Mouse (Mus musculus): ENCODE data around the gene Ormdl3. TPM values are rescaled to one million over a fixed set of nuclear protein-coding genes. Genes with fewer than 3 reads are reported as not detected.

The Ormdl3 gene
- polyA plus RNA-seq, 1 experiment from 2014 or later: 69.4 TPM

GRCm38 (mm10) chr11:98587684-98588546 lies 747 bp upstream of the Ormdl3 start:
- WGBS: 6% methylated on average over 20 of the region's 20 CpGs
- peak overlapping the region; percentile 86 for H3K4me3 ChIP-seq
- H3K9me3 ChIP-seq: no peaks in the 10 kb centered on the region
- H3K27me3 ChIP-seq: peaks cover 4% of the 10 kb centered on the region; the same call in 1 of the 2 replicates
- H3K27ac ChIP-seq: peak overlapping the region; percentile 85
- peaks cover 12% of the 10 kb centered on the region for H3K36me3 ChIP-seq
- H3K4me1 ChIP-seq: peaks cover 33% of the 10 kb centered on the region
- H3K9ac ChIP-seq: peak overlapping the region; percentile 90
- ATAC-seq (ENCODE audit: insufficient number of reproducible peaks, insufficient read depth, low FRiP score, low TSS enrichment, low read depth): peak; percentile 53
- peak overlapping the region; percentile 88 for H3K4me2 ChIP-seq

- H3K4me2 ChIP-seq: peak overlapping the region; percentile 88
- ATAC-seq (ENCODE audit: insufficient number of reproducible peaks, insufficient read depth, low FRiP score, low TSS enrichment, low read depth): no peak
- H3K27ac ChIP-seq: peak overlapping the region; percentile 85
- peak overlapping the region; percentile 86 for H3K4me3 ChIP-seq
- H3K27me3 ChIP-seq: no peaks in the 10 kb centered on the region
- H3K9me3 ChIP-seq: no peaks in the 10 kb centered on the region
- H3K4me1 ChIP-seq: peaks cover 33% of the 10 kb centered on the region
- peaks cover 29% of the 10 kb centered on the region for H3K36me3 ChIP-seq
- H3K9ac ChIP-seq: peak overlapping the region; percentile 90
- WGBS: 2% methylated on average over 22 of the region's 22 CpGs
These were observed 879 bp downstream of the Ormdl3 start for GRCm38 (mm10) chr11:98586087-98586891.

DNA sequence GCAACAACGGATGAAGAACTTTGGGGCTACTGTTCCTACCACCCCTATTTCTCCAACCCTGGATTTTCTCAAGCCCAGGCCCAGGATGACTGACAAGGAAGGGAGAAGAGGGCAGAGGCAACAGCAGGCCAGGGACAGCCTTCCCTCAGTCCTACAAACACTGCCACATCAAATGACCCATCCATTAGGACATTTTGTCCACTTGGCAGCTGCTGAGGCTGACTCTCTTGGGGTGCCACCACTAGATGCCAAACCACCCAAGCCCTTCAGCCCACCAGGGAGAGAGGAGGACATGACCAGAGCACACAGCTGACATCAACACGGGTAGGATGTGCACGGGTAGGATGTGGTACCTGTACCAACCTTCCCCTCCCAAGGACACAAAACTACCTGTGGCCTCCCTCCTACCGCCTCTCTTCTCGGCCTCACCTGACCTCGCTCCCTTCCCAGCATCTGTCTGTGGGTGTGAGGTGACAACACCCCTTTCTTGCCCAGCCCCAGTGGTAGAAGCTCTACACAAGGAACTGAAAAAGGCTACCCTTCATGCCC lies 2.5 kb downstream of the Ormdl3 start:
- H3K27me3 ChIP-seq: no peaks in the 10 kb centered on the region
- 0 out of 2 replicates have a peak overlapping the region, but pooled peaks have one; percentile 36 for H3K9ac ChIP-seq
- H3K4me1 ChIP-seq: peaks cover 33% of the 10 kb centered on the region
- no peak for ATAC-seq (ENCODE audit: insufficient number of reproducible peaks, insufficient read depth, low FRiP score, low TSS enrichment, low read depth)
- peaks cover 42% of the 10 kb centered on the region for H3K36me3 ChIP-seq
- H3K4me2 ChIP-seq: peak overlapping the region; percentile 88; the same call in 1 of the 2 replicates
- H3K4me3 ChIP-seq: no peak overlapping the region
- 90% methylated on average over 6 of the region's 6 CpGs for WGBS
- H3K9me3 ChIP-seq: no peaks in the 10 kb centered on the region
- no peak overlapping the region for H3K27ac ChIP-seq

- 49% methylated on average over 1 of the region's 1 CpGs for WGBS
These were observed 3.0 kb downstream of the Ormdl3 start for GRCm38 (mm10) chr11:98584146-98584545.

DNA sequence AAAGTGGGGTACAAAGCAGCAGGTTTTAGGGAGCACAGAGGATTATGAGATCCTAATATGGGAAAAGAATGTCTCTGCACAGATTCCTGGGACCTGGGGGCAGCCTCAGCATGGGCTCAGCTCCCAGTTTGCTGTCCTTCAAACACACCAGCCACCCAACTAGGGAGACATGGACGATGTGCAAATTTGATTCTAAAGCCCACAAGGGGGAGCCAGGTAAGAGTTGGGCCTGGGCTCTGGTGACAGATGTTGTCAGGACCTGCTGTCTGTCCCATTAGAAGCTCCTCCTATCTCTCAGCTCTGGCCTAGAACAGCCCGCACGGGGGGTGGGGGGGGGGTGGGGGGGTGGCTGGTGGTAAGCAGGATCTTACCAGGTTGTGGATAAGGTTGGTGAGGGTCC lies 3.6 kb downstream of the Ormdl3 start:
- WGBS: 24% methylated on average over 3 of the region's 3 CpGs
- Histone ChIP-seq H3K9ac (no peak overlapping the region), H3K4me2 (no peak overlapping the region), H3K36me3 (peaks cover 42% of the 10 kb centered on the region), H3K4me3 (no peak overlapping the region), H3K4me1 (peaks cover 32% of the 10 kb centered on the region), H3K9me3 (no peaks in the 10 kb centered on the region), H3K27me3 (no peaks in the 10 kb centered on the region), H3K27ac (no peak overlapping the region)
- no peak for ATAC-seq (ENCODE audit: insufficient number of reproducible peaks, insufficient read depth, low FRiP score, low TSS enrichment, low read depth)

More at GRCm38 (mm10) chr11:98584146-98584545, 3.0 kb downstream of the Ormdl3 start:
- H3K9me3 ChIP-seq: no peaks in the 10 kb centered on the region
- H3K27ac ChIP-seq: no peak overlapping the region
- H3K9ac ChIP-seq: no peak overlapping the region
- no peak overlapping the region for H3K4me2 ChIP-seq
- H3K4me3 ChIP-seq: no peak overlapping the region
- H3K4me1 ChIP-seq: peaks cover 33% of the 10 kb centered on the region
- peaks cover 42% of the 10 kb centered on the region for H3K36me3 ChIP-seq
- no peak for ATAC-seq (ENCODE audit: insufficient number of reproducible peaks, insufficient read depth, low FRiP score, low TSS enrichment, low read depth)
- H3K27me3 ChIP-seq: no peaks in the 10 kb centered on the region

DNA sequence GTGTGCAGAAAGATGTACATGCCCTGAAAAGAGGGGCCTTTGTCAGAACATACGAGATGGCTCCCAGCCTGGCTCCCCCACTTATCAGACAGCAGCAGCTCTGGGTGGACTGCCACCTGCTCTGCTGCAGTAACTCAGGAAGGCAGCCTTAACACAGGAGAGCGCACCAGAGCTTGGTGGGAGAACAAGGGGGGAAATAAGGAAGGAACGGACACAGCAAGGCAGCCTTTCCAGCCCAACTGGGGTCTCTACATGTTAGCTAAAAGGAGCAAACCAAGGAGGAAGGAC lies 4.0 kb downstream of the Ormdl3 start:
- ATAC-seq (ENCODE audit: insufficient number of reproducible peaks, insufficient read depth, low FRiP score, low TSS enrichment, low read depth): no peak
- peaks cover 42% of the 10 kb centered on the region for H3K36me3 ChIP-seq
- H3K9me3 ChIP-seq: no peaks in the 10 kb centered on the region
- no peaks in the 10 kb centered on the region for H3K27me3 ChIP-seq
- no peak overlapping the region for H3K27ac ChIP-seq
- 93% methylated on average over 3 of the region's 3 CpGs for WGBS
- no peak overlapping the region for H3K9ac ChIP-seq
- H3K4me1 ChIP-seq: peaks cover 28% of the 10 kb centered on the region
- no peak overlapping the region for H3K4me3 ChIP-seq
- no peak overlapping the region for H3K4me2 ChIP-seq

- H3K27ac ChIP-seq: no peak overlapping the region
- no peaks in the 10 kb centered on the region for H3K9me3 ChIP-seq
- WGBS: 89% methylated on average over 12 of the region's 12 CpGs
- no peak overlapping the region for H3K4me3 ChIP-seq
- H3K4me1 ChIP-seq: peaks cover 23% of the 10 kb centered on the region
- peaks cover 42% of the 10 kb centered on the region for H3K36me3 ChIP-seq
- H3K9ac ChIP-seq: no peak overlapping the region
- H3K4me2 ChIP-seq: no peak overlapping the region
- no peaks in the 10 kb centered on the region for H3K27me3 ChIP-seq
- ATAC-seq (ENCODE audit: insufficient number of reproducible peaks, insufficient read depth, low FRiP score, low TSS enrichment, low read depth): no peak
These were observed 4.5 kb downstream of the Ormdl3 start for GRCm38 (mm10) chr11:98582551-98583264.

DNA sequence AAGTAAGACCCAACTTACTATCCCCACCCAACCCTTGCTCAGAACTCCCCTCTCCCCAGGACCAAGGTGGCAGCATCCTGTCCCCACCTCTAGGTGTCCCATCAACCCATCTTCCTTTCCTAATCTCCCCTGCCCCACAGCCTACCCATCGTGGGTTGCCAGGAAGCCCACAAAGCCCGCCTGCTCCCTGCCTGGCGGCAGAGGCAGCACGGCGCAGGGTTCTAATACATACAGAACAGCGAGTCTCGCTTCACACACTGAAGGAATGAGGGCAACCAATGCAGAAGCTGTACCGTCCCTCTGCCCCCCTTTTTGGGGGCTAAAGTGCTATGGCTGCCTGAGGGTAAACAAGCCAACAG lies 5.2 kb downstream of the Ormdl3 start:
- Histone ChIP-seq H3K4me2 (no peak overlapping the region), H3K9ac (no peak overlapping the region), H3K4me3 (no peak overlapping the region), H3K36me3 (peaks cover 42% of the 10 kb centered on the region), H3K4me1 (peaks cover 20% of the 10 kb centered on the region), H3K27ac (no peak overlapping the region), H3K9me3 (no peaks in the 10 kb centered on the region), H3K27me3 (no peaks in the 10 kb centered on the region)
- no peak for ATAC-seq (ENCODE audit: insufficient number of reproducible peaks, insufficient read depth, low FRiP score, low TSS enrichment, low read depth)
- WGBS: 81% methylated on average over 8 of the region's 8 CpGs

GRCm38 (mm10) chr11:98581286-98582029 lies 5.7 kb downstream of the Ormdl3 start:
- Histone ChIP-seq H3K4me2 (no peak overlapping the region), H3K27me3 (no peaks in the 10 kb centered on the region), H3K9ac (no peak overlapping the region), H3K4me3 (no peak overlapping the region), H3K27ac (0 out of 2 replicates have a peak overlapping the region, but pooled peaks have one; percentile 39), H3K9me3 (no peaks in the 10 kb centered on the region), H3K36me3 (peaks cover 42% of the 10 kb centered on the region), H3K4me1 (peaks cover 19% of the 10 kb centered on the region)
- 68% methylated on average over 17 of the region's 17 CpGs for WGBS
- ATAC-seq (ENCODE audit: insufficient number of reproducible peaks, insufficient read depth, low FRiP score, low TSS enrichment, low read depth): no peak

DNA sequence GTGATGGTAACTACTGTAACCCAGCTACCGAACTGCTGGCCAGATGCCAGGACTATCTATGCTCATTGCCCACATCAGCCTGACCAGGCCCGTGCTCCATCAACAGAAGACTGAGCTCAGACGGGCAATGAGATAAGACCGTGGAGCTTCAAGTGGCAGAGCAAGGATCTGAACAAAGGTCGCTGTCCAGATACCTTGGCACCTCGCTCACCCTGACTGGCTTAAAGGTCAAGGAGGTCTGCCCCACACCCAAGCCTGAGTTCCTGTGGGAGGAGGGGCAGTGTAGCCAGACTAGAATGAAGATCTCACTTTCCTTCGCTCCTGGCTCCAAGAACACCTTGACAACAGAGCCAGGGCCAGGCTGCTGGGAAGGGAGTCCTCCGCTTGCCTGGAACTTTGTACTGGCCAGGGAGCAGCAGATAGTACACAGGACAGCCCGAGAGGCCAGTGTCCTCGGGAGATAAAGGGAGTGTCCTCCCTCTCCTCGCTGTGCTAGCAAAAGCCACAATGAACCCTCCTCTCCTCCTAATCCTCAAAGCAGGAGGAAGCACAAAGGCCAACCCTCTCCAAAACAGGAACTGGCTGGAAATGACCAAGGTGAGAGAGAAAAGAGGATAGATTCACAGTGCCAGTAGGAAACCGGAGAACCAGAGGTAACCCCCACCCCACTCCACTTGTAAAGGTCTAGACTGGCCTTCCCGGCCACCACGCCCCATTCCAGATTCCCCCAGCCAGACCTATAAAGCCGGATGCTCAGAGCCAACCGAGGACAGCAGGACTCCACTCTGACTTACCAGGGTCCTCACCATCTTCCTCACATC lies 6.7 kb downstream of the Ormdl3 start:
- ATAC-seq (ENCODE audit: insufficient number of reproducible peaks, insufficient read depth, low FRiP score, low TSS enrichment, low read depth): no peak
- 80% methylated on average over 16 of the region's 16 CpGs for WGBS
- H3K4me1 ChIP-seq: peaks cover 10% of the 10 kb centered on the region
- H3K27ac ChIP-seq: peak overlapping the region; percentile 39; the same call in 1 of the 2 replicates
- H3K9me3 ChIP-seq: no peaks in the 10 kb centered on the region
- H3K4me2 ChIP-seq: no peak overlapping the region
- H3K27me3 ChIP-seq: no peaks in the 10 kb centered on the region
- peaks cover 42% of the 10 kb centered on the region for H3K36me3 ChIP-seq
- no peak overlapping the region for H3K9ac ChIP-seq
- no peak overlapping the region for H3K4me3 ChIP-seq
